Mouse (Mus musculus): ENCODE measurements around the gene Malsu1. TPM values are rescaled to one million over a fixed set of nuclear protein-coding genes. Genes with fewer than 3 reads are reported as not detected.

The Malsu1 gene
- polyA plus RNA-seq, 1 experiment from 2014 or later: 80.9 TPM

DNA sequence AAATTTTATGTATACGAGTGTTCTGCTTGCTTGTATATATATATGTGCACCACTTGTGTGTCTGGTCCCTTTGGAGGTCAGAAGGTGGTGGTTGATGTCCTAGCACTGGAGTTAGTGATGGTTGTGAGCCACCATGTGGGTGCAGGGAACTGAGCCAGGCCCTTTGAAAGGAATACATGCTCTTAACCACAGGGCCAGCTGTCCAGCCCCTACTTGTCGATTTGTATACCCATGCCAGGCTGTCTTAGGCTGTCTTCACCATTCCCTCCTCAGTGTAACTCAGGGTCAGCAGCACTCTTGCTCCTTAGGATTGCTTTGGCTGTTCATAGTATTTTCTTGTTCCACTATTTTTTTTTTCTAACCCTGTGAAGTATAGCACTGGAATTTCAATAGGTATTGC is 4.3 kb downstream of the Malsu1 start:
- H3K4me3 ChIP-seq (replicated peaks): no peak overlapping the region
- no peaks in the 10 kb centered on the region for H3K27me3 ChIP-seq
- H3K9me3 ChIP-seq: no peaks in the 10 kb centered on the region
- H3K9ac ChIP-seq (replicated peaks): no peak overlapping the region
- no peak for ATAC-seq (ENCODE audit: insufficient number of reproducible peaks, insufficient read depth, low FRiP score, low TSS enrichment, low read depth)
- no peak overlapping the region for H3K4me2 ChIP-seq
- peaks cover 17% of the 10 kb centered on the region; the same call in 1 of the 2 replicates for H3K36me3 ChIP-seq
- WGBS: 90% methylated on average over 2 of the region's 2 CpGs
- H3K27ac ChIP-seq: no peak overlapping the region
- peaks cover 15% of the 10 kb centered on the region for H3K4me1 ChIP-seq (replicated peaks)

DNA sequence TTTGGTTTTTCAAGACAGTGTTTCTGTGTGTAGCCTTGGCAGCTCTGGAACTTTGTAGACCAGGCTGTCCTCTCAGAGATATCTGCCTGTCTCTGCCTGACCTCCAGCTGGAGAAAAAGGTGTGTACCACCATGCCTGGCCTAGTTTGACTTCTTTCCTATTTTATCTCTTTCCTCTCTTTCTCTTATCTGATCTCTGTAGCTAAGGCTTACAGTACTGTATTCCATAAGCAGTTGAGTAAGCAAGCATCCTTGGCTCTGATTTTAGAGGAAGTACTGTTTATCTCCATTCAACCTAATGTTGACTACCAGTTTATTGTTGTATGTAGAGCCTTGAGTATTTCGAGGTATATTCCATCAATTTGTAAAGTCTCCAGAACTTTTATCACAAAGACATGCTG is 5.7 kb downstream of the Malsu1 start:
- ATAC-seq (ENCODE audit: insufficient number of reproducible peaks, insufficient read depth, low FRiP score, low TSS enrichment, low read depth): no peak
- no peaks in the 10 kb centered on the region for H3K9me3 ChIP-seq
- peaks cover 30% of the 10 kb centered on the region for H3K36me3 ChIP-seq
- H3K9ac ChIP-seq (replicated peaks): no peak overlapping the region
- no peak overlapping the region for H3K4me3 ChIP-seq (replicated peaks)
- H3K4me1 ChIP-seq (replicated peaks): peaks cover 13% of the 10 kb centered on the region
- no peak overlapping the region for H3K27ac ChIP-seq
- no peaks in the 10 kb centered on the region for H3K27me3 ChIP-seq
- 94% methylated on average over 1 of the region's 1 CpGs for WGBS
- no peak overlapping the region for H3K4me2 ChIP-seq

DNA sequence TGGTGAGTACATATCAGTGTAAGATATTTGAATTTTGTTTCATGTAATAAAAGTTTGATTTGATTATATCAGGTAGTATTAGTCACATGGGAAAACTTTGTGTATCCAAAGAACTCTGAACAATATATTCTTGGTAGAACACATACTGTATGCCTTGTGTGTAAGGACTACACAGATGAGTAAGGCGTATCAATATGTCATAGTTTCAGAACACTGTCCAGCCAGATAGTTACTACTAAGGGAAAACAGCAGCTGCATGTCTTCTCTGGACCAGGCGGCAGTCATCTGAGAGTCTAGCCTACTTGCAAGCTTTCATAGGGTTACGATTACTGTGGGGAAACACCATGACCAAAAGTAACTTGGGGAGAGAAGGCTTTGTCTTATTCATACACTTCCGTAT is 9.4 kb downstream of the Malsu1 start:
- Histone ChIP-seq H3K27me3 (no peaks in the 10 kb centered on the region), H3K27ac (no peak overlapping the region), H3K4me2 (no peak overlapping the region), H3K9ac (replicated peaks) (no peak overlapping the region), H3K4me1 (replicated peaks) (no peaks in the 10 kb centered on the region), H3K9me3 (no peaks in the 10 kb centered on the region), H3K36me3 (peaks cover 62% of the 10 kb centered on the region), H3K4me3 (replicated peaks) (no peak overlapping the region)
- no peak for ATAC-seq (ENCODE audit: insufficient number of reproducible peaks, insufficient read depth, low FRiP score, low TSS enrichment, low read depth)
- WGBS: 94% methylated on average over 4 of the region's 4 CpGs

DNA sequence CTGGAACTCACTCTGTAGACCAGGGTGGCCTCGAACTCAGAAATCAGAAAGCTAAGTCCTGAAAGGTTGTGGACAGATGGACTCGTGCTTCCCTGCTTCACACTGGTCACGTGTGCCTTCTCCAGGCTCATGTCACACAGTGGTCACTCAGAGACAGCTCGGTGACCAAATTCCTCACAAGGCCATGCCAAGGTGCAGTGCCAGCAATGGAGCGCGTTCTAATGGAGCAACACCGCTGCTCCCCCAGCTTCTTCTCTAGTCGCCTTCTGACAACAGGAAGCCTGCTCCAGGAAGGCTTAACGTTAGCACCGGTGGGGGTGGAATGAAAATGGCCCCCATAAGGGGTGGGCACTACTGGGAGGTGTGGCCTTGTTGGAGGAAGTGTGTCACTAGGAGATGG is 21.4 kb downstream of the Malsu1 start:
- Histone ChIP-seq H3K27ac (no peak overlapping the region), H3K4me2 (no peak overlapping the region), H3K4me1 (replicated peaks) (peaks cover 4% of the 10 kb centered on the region), H3K9ac (replicated peaks) (no peak overlapping the region), H3K27me3 (no peaks in the 10 kb centered on the region), H3K9me3 (no peaks in the 10 kb centered on the region), H3K36me3 (peaks cover 91% of the 10 kb centered on the region), H3K4me3 (replicated peaks) (no peak overlapping the region)
- 91% methylated on average over 10 of the region's 10 CpGs for WGBS
- no peak for ATAC-seq (ENCODE audit: insufficient number of reproducible peaks, insufficient read depth, low FRiP score, low TSS enrichment, low read depth)

DNA sequence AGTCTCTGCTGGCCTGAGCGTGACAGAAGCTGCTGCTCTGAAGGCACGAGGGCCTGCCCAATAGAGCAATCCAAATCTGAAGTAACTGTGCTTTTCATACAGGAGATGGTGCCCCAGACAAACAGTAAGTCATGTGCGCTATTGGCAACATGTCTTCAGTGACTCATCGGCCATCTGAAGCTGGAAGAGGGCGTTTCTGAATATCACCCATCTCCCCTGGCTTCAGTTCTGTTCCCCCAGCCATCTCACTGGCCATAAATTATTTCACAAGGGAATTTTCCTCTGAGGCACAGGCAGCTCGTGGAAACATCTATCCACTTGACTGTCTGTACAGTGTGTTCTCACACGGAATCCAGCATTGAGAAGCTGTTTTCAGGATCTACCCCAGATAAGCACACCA is 22.8 kb downstream of the Malsu1 start:
- no peak for ATAC-seq (ENCODE audit: insufficient number of reproducible peaks, insufficient read depth, low FRiP score, low TSS enrichment, low read depth)
- peaks cover 91% of the 10 kb centered on the region for H3K36me3 ChIP-seq
- H3K27ac ChIP-seq: no peak overlapping the region
- H3K4me3 ChIP-seq (replicated peaks): no peak overlapping the region
- H3K9me3 ChIP-seq: no peaks in the 10 kb centered on the region
- peaks cover 4% of the 10 kb centered on the region for H3K4me1 ChIP-seq (replicated peaks)
- H3K9ac ChIP-seq (replicated peaks): no peak overlapping the region
- no peak overlapping the region for H3K4me2 ChIP-seq
- H3K27me3 ChIP-seq: no peaks in the 10 kb centered on the region
- WGBS: 86% methylated on average over 7 of the region's 7 CpGs

DNA sequence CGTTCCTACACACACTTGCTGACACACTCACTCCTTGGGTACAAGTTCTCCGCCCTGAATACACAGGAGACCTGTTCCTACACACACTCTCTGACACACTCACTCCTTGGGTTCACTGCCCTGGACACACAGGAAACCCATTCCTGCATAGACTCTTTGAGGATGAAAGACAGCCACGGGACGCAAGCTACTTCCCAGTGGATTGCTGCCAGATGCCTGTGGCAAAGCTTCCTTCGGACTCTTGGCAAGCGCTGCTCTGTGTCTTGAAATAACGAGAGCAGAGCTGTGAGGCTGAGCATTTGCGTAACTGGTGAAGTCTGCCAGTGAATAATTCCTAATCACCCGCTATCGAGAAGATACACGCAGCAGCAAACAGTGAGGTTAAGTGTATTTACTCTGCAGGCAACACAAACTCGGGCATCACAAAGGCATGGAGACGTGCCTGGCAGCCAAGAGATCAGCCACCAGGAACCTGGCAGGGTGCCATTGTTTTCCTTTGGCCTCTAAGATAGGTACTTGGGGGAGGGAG is 23.4 kb downstream of the Malsu1 start:
- no peak overlapping the region for H3K9ac ChIP-seq (replicated peaks)
- H3K36me3 ChIP-seq: peaks cover 90% of the 10 kb centered on the region
- no peak overlapping the region for H3K4me3 ChIP-seq (replicated peaks)
- H3K9me3 ChIP-seq: no peaks in the 10 kb centered on the region
- WGBS: 79% methylated on average over 13 of the region's 13 CpGs
- no peaks in the 10 kb centered on the region for H3K27me3 ChIP-seq
- no peak overlapping the region for H3K27ac ChIP-seq
- no peak for ATAC-seq (ENCODE audit: insufficient number of reproducible peaks, insufficient read depth, low FRiP score, low TSS enrichment, low read depth)
- no peak overlapping the region for H3K4me2 ChIP-seq
- peaks cover 4% of the 10 kb centered on the region for H3K4me1 ChIP-seq (replicated peaks)

DNA sequence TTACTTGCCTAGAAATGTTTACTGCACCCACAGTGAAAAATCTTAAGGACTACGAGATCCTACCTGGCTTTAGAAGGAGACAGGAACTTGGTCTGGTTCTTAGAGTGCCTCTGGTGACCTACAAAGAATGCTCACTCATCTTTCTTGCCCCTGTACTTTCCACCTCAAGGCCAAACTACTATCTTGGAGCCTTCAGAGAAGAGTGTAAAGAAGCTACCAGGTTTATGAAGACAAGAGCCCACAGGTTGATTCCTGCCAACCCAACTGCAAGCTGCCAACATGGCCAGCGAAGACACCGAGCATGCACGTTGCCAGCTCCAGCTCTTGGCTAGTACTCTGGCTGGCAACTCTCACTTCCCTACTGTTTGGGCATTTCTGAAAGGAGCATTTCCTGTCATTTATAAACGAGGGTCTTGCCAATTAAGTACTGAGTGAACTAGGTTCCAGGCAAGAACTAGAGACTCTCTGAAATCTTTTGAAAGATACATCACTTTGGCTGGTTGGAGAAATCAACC is 24.1 kb downstream of the Malsu1 start:
- 88% methylated on average over 5 of the region's 5 CpGs for WGBS
- ATAC-seq (ENCODE audit: insufficient number of reproducible peaks, insufficient read depth, low FRiP score, low TSS enrichment, low read depth): no peak
- Histone ChIP-seq H3K27me3 (no peaks in the 10 kb centered on the region), H3K36me3 (peaks cover 91% of the 10 kb centered on the region), H3K4me3 (replicated peaks) (no peak overlapping the region), H3K4me2 (no peak overlapping the region), H3K27ac (no peak overlapping the region), H3K4me1 (replicated peaks) (peaks cover 4% of the 10 kb centered on the region), H3K9ac (replicated peaks) (no peak overlapping the region), H3K9me3 (no peaks in the 10 kb centered on the region)

DNA sequence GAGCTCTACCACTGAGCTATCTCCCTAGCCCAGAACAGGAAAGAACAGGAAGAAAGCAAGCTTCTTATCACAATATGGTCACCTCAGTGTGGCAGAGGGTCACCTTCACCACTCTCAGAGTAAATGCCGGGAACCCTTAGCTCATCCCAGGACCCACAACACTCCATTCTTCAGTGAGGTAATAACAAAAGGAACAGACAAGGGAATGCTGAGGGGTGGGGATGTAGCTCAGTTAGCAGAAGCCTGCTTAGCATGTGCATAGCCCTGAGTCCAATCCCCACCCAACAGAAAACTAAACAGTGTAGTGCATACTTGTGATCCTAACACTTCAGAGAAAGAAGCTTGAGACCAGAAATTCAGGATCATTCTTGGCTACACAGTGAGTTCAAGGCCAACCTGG is 25.5 kb downstream of the Malsu1 start:
- H3K36me3 ChIP-seq: peaks cover 89% of the 10 kb centered on the region
- WGBS: 97% methylated on average over 1 of the region's 1 CpGs

DNA sequence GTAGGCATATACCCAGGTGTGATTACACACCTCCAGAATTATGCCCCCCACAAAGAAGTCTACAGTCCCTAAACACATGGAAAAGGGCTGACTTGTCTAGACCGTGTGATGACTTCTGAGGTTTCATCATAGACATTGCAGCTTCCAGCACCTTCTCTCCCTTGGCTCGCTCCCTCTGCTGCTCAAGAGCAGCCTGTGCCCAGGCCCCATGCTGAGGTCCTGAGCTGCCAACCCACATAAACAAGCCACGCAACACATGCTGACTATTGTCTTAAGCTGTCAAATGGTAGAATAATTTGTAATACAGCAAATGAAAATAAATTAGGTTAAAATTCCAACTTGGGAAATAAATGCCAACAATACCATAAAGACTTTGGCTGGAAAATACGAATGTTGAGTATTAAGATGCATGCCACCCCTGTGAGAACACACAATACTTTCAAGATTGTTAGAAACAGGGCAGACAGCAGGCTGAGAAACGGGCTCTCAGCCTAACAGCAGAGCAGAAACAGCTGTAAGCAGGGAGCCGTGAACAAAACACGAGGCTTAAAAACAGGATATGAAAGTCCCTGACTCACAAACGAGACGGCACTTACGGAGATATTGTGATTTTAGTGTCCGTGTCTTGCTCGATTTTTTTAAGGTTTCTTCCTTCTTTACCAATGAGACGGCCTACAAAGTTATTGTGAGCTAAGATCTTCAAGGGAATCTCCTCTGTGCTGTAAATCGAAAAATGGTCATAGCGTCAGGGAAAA is 33.3 kb downstream of the Malsu1 start:
- H3K9ac ChIP-seq (replicated peaks): no peak overlapping the region
- no peak overlapping the region for H3K27ac ChIP-seq
- no peaks in the 10 kb centered on the region for H3K27me3 ChIP-seq
- ATAC-seq (ENCODE audit: insufficient number of reproducible peaks, insufficient read depth, low FRiP score, low TSS enrichment, low read depth): no peak
- H3K4me3 ChIP-seq (replicated peaks): no peak overlapping the region
- no peaks in the 10 kb centered on the region for H3K9me3 ChIP-seq
- 92% methylated on average over 15 of the region's 15 CpGs for WGBS
- no peak overlapping the region for H3K4me2 ChIP-seq
- no peaks in the 10 kb centered on the region for H3K4me1 ChIP-seq (replicated peaks)
- peaks cover 85% of the 10 kb centered on the region for H3K36me3 ChIP-seq

More for the DNA sequence above, 25.5 kb downstream of the Malsu1 start:
- no peak for ATAC-seq (ENCODE audit: insufficient number of reproducible peaks, insufficient read depth, low FRiP score, low TSS enrichment, low read depth)
- H3K4me1 ChIP-seq (replicated peaks): peaks cover 4% of the 10 kb centered on the region
- no peaks in the 10 kb centered on the region for H3K9me3 ChIP-seq
- H3K9ac ChIP-seq (replicated peaks): no peak overlapping the region
- no peak overlapping the region for H3K4me2 ChIP-seq
- H3K27me3 ChIP-seq: no peaks in the 10 kb centered on the region
- H3K27ac ChIP-seq: no peak overlapping the region
- H3K4me3 ChIP-seq (replicated peaks): no peak overlapping the region

DNA sequence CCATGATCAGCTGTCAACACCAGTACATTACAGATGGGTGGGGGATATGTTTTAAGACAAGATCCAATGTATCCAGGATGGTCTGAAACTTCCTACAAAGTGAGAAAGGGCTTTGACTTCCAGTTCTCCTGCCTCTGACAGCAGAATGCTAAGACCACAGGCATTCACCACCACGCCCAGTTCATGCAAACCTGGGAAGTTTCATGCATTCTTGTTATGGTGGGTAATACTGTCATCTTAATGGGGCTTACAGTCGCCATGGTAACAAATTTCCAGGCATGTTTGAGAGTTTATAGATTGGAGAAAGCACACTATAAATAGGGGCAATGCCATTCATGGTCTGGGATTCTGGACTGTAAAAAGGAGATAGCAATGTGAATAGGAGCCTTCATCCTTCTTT is 35.6 kb downstream of the Malsu1 start:
- Histone ChIP-seq H3K4me3 (replicated peaks) (no peak overlapping the region), H3K4me1 (replicated peaks) (peaks cover 6% of the 10 kb centered on the region; the same call in 1 of the 2 replicates), H3K9ac (replicated peaks) (no peak overlapping the region), H3K4me2 (no peak overlapping the region), H3K27me3 (no peaks in the 10 kb centered on the region), H3K9me3 (no peaks in the 10 kb centered on the region), H3K27ac (no peak overlapping the region), H3K36me3 (peaks cover 66% of the 10 kb centered on the region)
- no peak for ATAC-seq (ENCODE audit: insufficient number of reproducible peaks, insufficient read depth, low FRiP score, low TSS enrichment, low read depth)
- 87% methylated on average over 2 of the region's 2 CpGs for WGBS

DNA sequence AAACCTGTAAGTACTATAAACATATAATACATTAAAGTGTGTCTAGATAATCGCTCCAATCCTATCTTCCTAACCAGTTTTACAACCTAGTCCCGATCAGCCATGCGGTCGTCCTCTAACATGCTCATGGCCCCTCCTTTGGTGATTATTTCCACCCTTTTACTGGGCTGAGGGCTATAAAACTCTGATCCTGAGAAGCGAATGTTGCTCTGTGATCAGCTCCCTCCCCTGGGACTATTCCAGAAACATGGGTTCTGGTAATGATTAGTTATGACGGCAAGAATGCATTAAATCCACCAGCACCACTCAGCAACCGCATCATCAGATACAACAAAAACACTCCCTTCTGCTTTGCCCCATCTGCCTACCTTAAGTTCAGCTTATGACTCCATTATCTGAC is 40.3 kb downstream of the Malsu1 start:
- peaks cover 13% of the 10 kb centered on the region for H3K4me1 ChIP-seq (replicated peaks)
- no peak overlapping the region for H3K9ac ChIP-seq (replicated peaks)
- peaks cover 54% of the 10 kb centered on the region for H3K36me3 ChIP-seq
- ATAC-seq (ENCODE audit: insufficient number of reproducible peaks, insufficient read depth, low FRiP score, low TSS enrichment, low read depth): no peak; the same call in 1 of the 2 replicates
- no peaks in the 10 kb centered on the region for H3K9me3 ChIP-seq
- no peaks in the 10 kb centered on the region for H3K27me3 ChIP-seq
- WGBS: 20% methylated on average over 7 of the region's 7 CpGs
- H3K27ac ChIP-seq: no peak overlapping the region
- no peak overlapping the region for H3K4me2 ChIP-seq
- no peak overlapping the region for H3K4me3 ChIP-seq (replicated peaks)

DNA sequence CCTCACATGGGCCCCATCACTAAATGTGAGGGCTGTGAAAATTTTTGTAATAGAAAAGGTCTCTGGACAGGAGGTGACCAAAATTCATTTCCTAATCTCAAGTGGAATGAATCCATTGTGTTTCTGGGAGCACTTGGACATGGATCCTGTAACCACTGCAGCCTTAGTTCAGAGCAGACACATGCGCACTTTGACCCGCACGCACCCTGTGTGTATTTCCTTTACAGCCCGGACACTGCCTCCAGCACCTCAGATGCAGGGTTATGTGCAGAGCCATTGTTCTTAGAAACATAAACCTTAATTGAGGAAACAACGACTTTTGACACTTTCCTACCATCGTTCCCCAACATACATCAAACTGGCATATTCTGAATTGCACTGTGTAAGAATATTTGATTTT is 40.9 kb downstream of the Malsu1 start:
- H3K9ac ChIP-seq (replicated peaks): no peak overlapping the region
- H3K4me1 ChIP-seq (replicated peaks): peaks cover 13% of the 10 kb centered on the region
- H3K4me2 ChIP-seq: no peak overlapping the region
- no peak for ATAC-seq (ENCODE audit: insufficient number of reproducible peaks, insufficient read depth, low FRiP score, low TSS enrichment, low read depth)
- H3K27me3 ChIP-seq: no peaks in the 10 kb centered on the region
- no peaks in the 10 kb centered on the region for H3K9me3 ChIP-seq
- no peak overlapping the region for H3K4me3 ChIP-seq (replicated peaks)
- H3K27ac ChIP-seq: no peak overlapping the region
- H3K36me3 ChIP-seq: peaks cover 48% of the 10 kb centered on the region
- 64% methylated on average over 6 of the region's 6 CpGs for WGBS

Data from limb, embryonic 12.5 days (tissue).